Mouse (Mus musculus): ENCODE measurements around the gene Znrf1.

The Znrf1 gene

GRCm38 (mm10) chr8:111571661-111572060, 35.8 kb downstream of the Znrf1 start:
- DNase-seq, result no peak

GRCm38 (mm10) chr8:111572431-111572830, 36.5 kb downstream of the Znrf1 start:
- DNase-seq, result no peak

- no peak for DNase-seq
Measured at GRCm38 (mm10) chr8:111573583-111573982, 37.7 kb downstream of the Znrf1 start.

- no peak for DNase-seq
Measured at GRCm38 (mm10) chr8:111574016-111574415, 38.1 kb downstream of the Znrf1 start.

- no peak for DNase-seq
Measured at GRCm38 (mm10) chr8:111575492-111575891, 39.6 kb downstream of the Znrf1 start.

GRCm38 (mm10) chr8:111576501-111576900, 40.6 kb downstream of the Znrf1 start:
- no peak for DNase-seq

- no peak for DNase-seq
Measured at GRCm38 (mm10) chr8:111577880-111578533, 42.1 kb downstream of the Znrf1 start.

GRCm38 (mm10) chr8:111579318-111579717, 43.4 kb downstream of the Znrf1 start:
- no peak for DNase-seq

GRCm38 (mm10) chr8:111580306-111580705, 44.4 kb downstream of the Znrf1 start:
- no peak for DNase-seq

GRCm38 (mm10) chr8:111582386-111582785, 46.5 kb downstream of the Znrf1 start:
- no peak for DNase-seq

- peak; percentile 26 to 65 for DNase-seq
Measured at GRCm38 (mm10) chr8:111584946-111585345, 49.0 kb downstream of the Znrf1 start.

GRCm38 (mm10) chr8:111587545-111588094, 51.7 kb downstream of the Znrf1 start:
- no peak for DNase-seq

GRCm38 (mm10) chr8:111588336-111588735, 52.4 kb downstream of the Znrf1 start:
- DNase-seq, result no peak

- no peak for DNase-seq
Measured at GRCm38 (mm10) chr8:111590214-111590613, 54.3 kb downstream of the Znrf1 start.

- DNase-seq, result no peak
Measured at GRCm38 (mm10) chr8:111591176-111591575, 55.3 kb downstream of the Znrf1 start.

- no peak for DNase-seq
Measured at GRCm38 (mm10) chr8:111592390-111592910, 56.6 kb downstream of the Znrf1 start.

GRCm38 (mm10) chr8:111594044-111594840, 58.3 kb downstream of the Znrf1 start:
- no peak for DNase-seq

- DNase-seq, result no peak
Measured at GRCm38 (mm10) chr8:111594951-111595350, 59.1 kb downstream of the Znrf1 start.

GRCm38 (mm10) chr8:111595712-111596484, 60.0 kb downstream of the Znrf1 start:
- peak; percentile 70 to 75 for DNase-seq

- no peak for DNase-seq
Measured at GRCm38 (mm10) chr8:111596485-111596821, 60.6 kb downstream of the Znrf1 start.

- DNase-seq, result peak in 1 of 2 experiments; percentile 72
Measured at GRCm38 (mm10) chr8:111597310-111597709, 61.4 kb downstream of the Znrf1 start.

- no peak for DNase-seq
Measured at GRCm38 (mm10) chr8:111599707-111600444, 64.0 kb downstream of the Znrf1 start.

Measured in lung, adult 18-20 months (tissue).